Mouse (Mus musculus) Patski (cell line): ENCODE measurements around the gene Plxna1. TPM values are rescaled to one million over a fixed set of nuclear protein-coding genes. Genes with fewer than 3 reads are reported as not detected.
A peak's percentile ranks its signal among the peaks of the same experiment; 100 is the strongest.

Experiments
- ATAC-seq: fragments of 100-300 bp; one replicate; pipeline ENCODE4 v1.8.0; 2021
- CTCF ChIA-PET: fragments of 350-600 bp; sonication (Branson Sonifier 250); formaldehyde crosslinking; loops from one replicate; lab custom pipeline; 2022; ENCODE audit warnings: inconsistent platforms; lab: Charles Lee
- POLR2A ChIA-PET: fragments of 350-600 bp; sonication (Branson Sonifier 250); formaldehyde crosslinking; loops from one replicate; lab custom pipeline; 2022; ENCODE audit warnings: antibody characterized with exemption, inconsistent platforms; lab: Charles Lee
- DNase-seq: peaks from one replicate; pipeline ENCODE4 v3.0.0-alpha.2; 2011; ENCODE audit warnings: low read depth, low spot score
- H3K27me3 ChIP-seq: fragments of 371-371 bp; one replicate; pipeline ENCODE4 v1.5.1; 2021
- CTCF ChIP-seq: fragments of 100-300 bp; IDR thresholded peaks from one replicate; pipeline ENCODE4 v1.5.1; 2021
- in situ Hi-C: fragments of 300-500 bp; cut with MboI; formaldehyde crosslinking; loops from 3 replicates; pipeline ENCODE4 v1.11.1; 2018; ENCODE audit warnings: low pct_unique_long_range_greater_than_20kb, mixed read lengths
- polyA plus RNA-seq: library from polyadenylated mRNA; unstranded; gene quantifications from one replicate; pipeline ENCODE4 v1.2.3, GENCODE M21; 2021

Plxna1 gene
- 103 TPM for polyA plus RNA-seq

DNA sequence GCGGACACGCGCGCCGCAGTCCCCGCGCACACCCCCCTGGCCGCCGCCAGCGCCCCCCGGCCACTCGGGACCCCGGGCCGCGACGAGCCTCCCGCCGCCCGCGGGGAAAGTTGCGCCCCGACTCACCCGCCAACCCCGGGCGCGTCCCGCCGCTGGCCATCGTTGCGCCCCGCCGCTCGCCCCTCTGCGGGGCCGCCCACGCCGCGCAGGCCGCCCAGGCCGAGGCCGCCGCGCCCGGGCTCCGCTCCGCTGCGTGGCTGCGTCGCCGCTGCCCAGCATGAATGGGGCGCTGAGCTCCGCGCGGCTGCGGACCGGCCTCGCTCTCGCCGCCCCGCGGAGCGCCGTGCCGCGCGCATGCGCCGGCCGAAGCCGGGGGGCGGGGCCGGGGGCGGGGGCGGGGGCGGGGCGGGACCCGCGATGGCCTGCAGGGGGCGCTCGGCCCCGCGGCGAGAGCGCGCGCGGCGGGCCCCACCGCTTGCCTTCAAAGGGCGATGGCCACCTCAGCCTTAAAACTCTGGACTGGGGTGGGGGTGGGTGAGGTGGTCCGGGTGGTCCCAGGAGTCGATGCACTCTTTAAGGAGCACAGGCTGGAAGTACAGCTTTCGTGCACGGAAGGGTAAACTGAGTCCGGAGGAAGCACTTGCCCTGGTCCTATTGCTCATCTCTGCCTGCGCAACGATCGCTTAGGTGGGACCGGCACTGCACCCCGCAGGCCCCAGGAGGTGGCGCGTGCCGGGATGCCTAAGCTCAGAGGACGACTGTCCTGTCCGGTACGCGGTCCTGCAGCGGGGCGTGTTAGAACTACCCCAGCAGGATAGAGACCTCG lies at the start of gene Plxna1:
Gene Plxna1, minus strand, starts transcription at position 340 of the 826 bp plus-strand sequence.
- DNase-seq, result no peak

DNA sequence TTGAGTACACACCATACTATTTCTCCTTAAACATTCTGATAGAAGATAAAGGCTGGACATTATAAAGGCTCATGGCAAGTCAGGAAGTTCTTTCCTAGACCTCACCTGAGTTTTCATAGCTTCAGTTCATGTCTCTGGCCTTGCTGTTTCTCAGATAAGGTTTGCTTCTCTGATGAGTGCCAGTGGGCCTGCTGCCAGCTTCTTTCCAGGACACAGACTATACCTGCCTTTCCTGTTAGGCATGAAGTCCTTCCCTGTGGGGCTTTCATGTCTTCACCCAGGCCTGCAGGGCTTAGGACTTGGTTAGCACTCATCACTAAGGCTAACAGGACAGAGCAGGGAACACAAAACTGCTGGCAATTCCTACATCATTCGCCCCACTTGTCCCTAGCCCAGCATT lies 46.6 kb upstream of the Plxna1 start:
- H3K27me3 ChIP-seq, result no peaks in the 10 kb centered on the region
- CTCF ChIA-PET, result interaction anchor here (1.1 to 1.4 kb wide), 2 partner anchors 53 to 67 kb away, joined by 3 read pairs; no protein-coding TSS in a partner anchor
- in situ Hi-C loops, result no loop called here
- no peak for TF ChIP-seq CTCF
- DNase-seq (no peak), ATAC-seq (no peak)
- POLR2A ChIA-PET, result no interaction called here

More for the DNA sequence above, at the start of gene Plxna1:
- H3K27me3 ChIP-seq, result no peaks in the 10 kb centered on the region
- ChIA-PET CTCF (interaction anchor here (1.3 to 2.0 kb wide), 3 partner anchors 26 to 192 kb away, joined by 5 to 9 read pairs (median 8); no protein-coding TSS in a partner anchor), POLR2A (interaction anchor here (0.8 to 1.4 kb wide), 3 partner anchors 10 to 446 kb away, joined by 3 read pairs; no protein-coding TSS in a partner anchor)
- in situ Hi-C loops, result loop anchor here (5.0 kb wide), 2 partner anchors 190 to 270 kb away; no protein-coding TSS in a partner anchor
- ATAC-seq, result peak; percentile 57
- TF ChIP-seq CTCF, result no peak

DNA sequence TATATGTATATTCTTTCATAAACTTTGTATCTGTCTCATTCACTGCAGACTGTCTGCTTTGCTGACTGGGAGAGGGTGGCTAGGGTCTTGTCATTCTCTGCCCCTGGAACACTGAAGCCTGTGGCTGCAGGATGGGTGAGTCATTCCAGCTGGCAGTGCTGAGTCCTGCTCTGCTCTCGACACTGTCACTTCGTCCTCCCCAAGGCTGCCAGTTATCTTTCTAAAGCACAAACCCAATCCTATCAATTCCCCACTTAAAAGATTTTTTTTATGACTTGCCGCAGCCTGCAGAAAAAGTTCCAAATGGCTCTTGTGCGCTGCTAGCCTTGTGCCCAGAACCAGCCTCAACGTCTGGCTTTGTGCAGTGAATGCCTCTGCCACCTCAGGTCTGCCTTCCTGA lies 45.8 kb upstream of the Plxna1 start:
- DNase-seq (no peak), ATAC-seq (no peak)
- ChIA-PET POLR2A (no interaction called here), CTCF (interaction anchor here (1.4 kb wide), 1 partner anchor 66 kb away, joined by 3 read pairs; no protein-coding TSS in a partner anchor)
- no peak for TF ChIP-seq CTCF
- H3K27me3 ChIP-seq, result no peaks in the 10 kb centered on the region
- in situ Hi-C loops, result no loop called here

DNA sequence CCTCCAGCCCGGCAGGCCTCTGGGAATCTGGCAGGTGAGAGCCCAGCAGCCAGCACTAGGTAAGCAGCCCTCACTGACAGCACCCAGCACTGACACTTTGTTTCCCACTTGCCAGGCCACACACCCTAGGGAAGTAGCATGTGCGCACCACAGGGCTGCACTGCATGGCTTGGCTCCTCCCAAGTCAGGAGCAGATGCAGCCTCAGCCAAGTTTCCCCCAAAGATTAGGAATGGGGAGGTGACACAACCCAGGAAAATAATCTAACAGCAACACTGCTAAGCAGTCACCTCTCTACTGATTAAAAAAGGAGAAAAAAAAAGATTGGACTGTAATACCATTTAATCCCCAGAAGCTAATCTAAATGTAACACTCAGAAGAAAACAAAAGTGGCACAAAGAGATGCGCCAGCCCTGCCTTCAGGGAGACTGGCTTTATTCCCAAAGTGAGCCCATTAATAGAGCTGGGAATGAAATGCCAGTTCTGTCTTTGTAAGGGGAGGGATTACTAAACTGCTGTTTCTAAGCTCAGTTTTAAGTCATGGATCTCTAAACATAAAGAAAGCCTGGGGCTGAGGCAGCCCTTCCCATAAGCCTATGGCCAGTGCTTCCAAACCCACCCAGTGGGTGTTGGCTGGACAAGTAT lies 44.9 kb upstream of the Plxna1 start:
- H3K27me3 ChIP-seq, result no peaks in the 10 kb centered on the region
- TF ChIP-seq CTCF, result no peak
- no peak for ATAC-seq
- ChIA-PET POLR2A (no interaction called here), CTCF (interaction anchor here (1.0 to 1.1 kb wide), 2 partner anchors 43 to 131 kb away, joined by 3 read pairs; no protein-coding TSS in a partner anchor)
- DNase-seq, result peak; percentile 10
- in situ Hi-C loops, result no loop called here

DNA sequence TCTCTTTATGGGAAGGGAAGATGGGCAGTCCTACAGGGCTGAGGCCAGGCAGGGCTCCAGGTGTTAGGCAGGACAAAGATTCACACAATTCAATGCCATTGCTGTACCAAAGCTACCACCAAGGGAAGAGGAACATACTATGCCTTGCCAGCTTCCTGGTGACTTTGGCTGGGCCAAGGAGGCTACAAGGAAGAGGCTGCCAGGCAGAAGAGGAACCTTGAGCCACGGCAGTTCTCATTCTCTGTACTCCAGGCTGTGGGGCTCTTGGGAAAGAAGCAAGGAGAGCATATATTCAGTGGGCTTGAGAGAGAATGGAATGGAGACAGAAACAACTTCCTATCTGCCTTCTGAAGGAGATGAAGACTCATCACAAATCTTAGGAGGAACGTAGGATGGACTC lies 42.5 kb upstream of the Plxna1 start:
- no peak for ATAC-seq
- in situ Hi-C loops, result no loop called here
- DNase-seq, result no peak
- ChIA-PET POLR2A (interaction anchor here (0.6 kb wide), 1 partner anchor 17 kb away, joined by 8 read pairs; no protein-coding TSS in a partner anchor), CTCF (no interaction called here)
- no peak for TF ChIP-seq CTCF
- no peaks in the 10 kb centered on the region for H3K27me3 ChIP-seq

DNA sequence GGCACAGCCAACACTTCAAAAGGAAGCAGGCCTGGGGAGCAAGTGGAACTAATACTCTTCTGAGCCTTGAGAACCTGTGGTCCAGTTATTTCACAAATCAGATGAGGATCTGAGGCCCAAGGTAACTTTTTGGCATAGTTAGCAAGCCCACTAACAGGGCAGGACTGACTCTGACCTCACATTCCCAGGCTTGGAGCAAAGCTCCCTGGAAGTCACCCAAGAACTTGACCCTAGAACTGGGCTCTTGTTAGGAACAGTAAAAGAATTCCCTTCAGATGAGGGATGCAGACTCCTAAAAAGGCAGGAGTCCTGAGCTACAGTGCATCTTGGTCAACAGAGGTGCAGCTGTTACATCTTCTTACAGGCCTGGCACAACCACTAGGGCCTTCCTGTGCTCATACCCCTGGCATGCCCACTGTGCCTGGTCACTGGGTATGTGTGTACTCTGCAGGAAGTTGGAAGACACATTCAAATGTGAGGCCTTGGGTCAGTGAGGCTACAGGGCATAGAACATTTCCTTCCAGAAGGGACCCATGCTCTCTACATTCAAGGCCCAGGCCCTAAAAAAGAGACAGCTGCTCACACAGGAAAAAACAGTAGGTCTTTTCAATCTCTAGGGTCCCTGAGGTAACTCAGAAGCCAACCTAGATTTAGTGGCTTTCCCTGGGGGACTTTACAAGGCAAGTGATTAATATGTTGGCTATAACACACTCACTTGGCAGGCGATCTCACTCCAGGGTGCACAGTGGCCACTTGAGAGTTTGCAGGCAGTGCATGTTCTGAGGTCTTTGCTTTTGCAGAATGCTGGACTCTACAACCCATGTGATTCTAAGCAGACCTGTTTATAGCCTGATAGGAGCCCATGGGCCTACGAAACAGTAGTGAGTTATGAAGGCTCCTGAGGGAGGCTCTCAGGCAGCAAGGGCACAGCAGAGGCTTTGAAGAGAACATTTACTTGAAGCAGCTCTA lies 41.1 kb upstream of the Plxna1 start:
- no peak for TF ChIP-seq CTCF
- in situ Hi-C loops, result no loop called here
- ChIA-PET CTCF (interaction anchor here (0.8 to 1.3 kb wide), 4 partner anchors 12 to 150 kb away, joined by 3 to 4 read pairs (median 3); no protein-coding TSS in a partner anchor), POLR2A (no interaction called here)
- no peaks in the 10 kb centered on the region for H3K27me3 ChIP-seq
- DNase-seq (peak; percentile 80), ATAC-seq (peak; percentile 13)

DNA sequence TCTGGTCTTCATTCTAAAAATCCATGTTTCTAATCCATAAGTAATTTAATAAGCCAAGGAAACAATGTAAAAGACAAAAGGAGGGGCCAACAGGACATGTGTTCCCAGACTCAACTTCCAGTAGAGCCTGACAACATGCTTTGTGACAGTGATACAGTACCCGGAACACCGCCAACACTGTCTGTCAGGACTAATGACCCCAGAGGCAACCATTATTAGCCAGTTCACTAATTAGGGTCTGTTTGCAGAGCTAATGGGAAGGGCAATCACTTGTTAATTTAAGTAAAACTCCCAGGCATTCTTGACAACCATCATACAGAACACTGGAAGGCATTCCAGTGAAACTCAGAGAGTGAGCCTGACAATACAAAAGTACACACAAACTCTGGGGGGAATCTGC lies 40.0 kb upstream of the Plxna1 start:
- DNase-seq (no peak), ATAC-seq (no peak)
- in situ Hi-C loops, result no loop called here
- no peaks in the 10 kb centered on the region for H3K27me3 ChIP-seq
- CTCF ChIA-PET, result interaction anchor here (0.7 kb wide), 1 partner anchor 31 kb away, joined by 3 read pairs; no protein-coding TSS in a partner anchor
- no peak for TF ChIP-seq CTCF
- POLR2A ChIA-PET, result no interaction called here

DNA sequence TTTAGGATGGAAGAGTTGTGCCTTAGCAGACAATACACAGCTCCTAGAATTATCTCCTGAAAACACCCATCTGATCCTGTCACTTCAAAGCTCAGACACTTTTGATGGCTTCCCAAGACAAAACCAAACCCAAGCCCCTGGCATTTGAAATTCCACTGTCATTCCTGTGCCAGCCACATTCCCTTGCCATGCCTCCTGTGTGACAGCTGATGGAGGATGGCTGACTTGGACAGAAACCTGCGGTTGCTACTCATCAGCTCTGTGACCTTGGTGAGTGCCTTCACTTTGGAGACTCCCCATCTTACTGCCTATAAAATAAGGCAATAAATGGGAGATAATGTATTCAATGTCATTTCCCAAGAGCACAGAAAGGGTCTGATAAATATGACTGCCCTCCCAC lies 37.1 kb upstream of the Plxna1 start:
- CTCF ChIA-PET, result no interaction called here
- in situ Hi-C loops, result no loop called here
- POLR2A ChIA-PET, result no interaction called here
- ATAC-seq (no peak), DNase-seq (no peak)
- no peak for TF ChIP-seq CTCF
- no peaks in the 10 kb centered on the region for H3K27me3 ChIP-seq

DNA sequence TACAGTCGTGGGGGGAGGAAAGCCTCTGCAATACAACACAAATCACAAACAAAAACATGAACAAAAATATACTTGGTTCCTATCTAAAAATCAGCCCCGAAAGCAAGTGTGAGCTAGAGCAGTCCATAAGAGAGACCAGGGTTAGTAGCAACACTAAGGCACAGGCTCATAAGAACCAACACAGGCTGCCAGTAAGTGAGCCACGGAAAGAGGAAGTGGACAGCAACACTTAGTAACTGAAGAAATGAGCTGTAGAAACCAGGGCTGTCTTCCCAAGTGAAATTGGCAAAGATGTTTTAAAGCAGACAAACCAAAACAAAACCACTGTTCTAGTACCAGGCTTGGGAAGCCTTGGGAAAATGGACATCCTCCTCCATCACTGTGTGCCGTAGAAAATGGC lies 35.5 kb upstream of the Plxna1 start:
- CTCF ChIA-PET, result interaction anchor here (0.8 kb wide), 1 partner anchor 22 kb away, joined by 3 read pairs; no protein-coding TSS in a partner anchor

More for the DNA sequence above, 35.5 kb upstream of the Plxna1 start:
- TF ChIP-seq CTCF, result no peak
- no peaks in the 10 kb centered on the region for H3K27me3 ChIP-seq
- ATAC-seq (no peak), DNase-seq (no peak)
- in situ Hi-C loops, result no loop called here
- POLR2A ChIA-PET, result no interaction called here
